Mouse (Mus musculus) CD4-positive, CD25-positive, alpha-beta regulatory T cell (primary cell): ENCODE data around the gene Trex2. TPM values are rescaled to one million over a fixed set of nuclear protein-coding genes. Genes with fewer than 3 reads are reported as not detected.

ENCODE experiments used
- polyA plus RNA-seq: library from polyadenylated mRNA; unstranded; fragments of 100-300 nt; shearing (Covaris generic); gene quantifications from one replicate; pipeline ENCODE4 v1.2.1, GENCODE M21; 2017

The Trex2 gene
- not detected for polyA plus RNA-seq

DNA sequence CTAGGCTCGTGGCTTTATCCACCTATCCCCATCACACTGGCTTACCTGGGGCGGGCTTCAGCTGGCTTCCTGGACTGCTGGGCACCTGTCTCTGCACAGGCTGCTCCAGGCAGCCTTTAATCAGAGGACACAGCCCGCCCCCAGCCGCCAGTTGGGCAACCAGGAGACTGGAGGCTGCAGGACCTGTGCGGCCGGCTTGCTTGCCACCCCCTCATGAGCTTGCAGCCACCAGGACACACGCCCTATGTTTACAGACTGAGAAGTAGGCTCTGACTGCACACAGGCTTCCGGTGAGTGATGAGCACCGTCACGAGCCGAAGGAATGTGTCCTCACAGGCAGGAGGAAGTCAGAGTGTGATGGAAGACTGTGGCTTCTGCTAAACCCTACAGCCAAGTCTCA, at the start of gene Trex2:
TSS of gene Trex2 (minus strand) at position 93 of the 400 bp plus-strand sequence.

DNA sequence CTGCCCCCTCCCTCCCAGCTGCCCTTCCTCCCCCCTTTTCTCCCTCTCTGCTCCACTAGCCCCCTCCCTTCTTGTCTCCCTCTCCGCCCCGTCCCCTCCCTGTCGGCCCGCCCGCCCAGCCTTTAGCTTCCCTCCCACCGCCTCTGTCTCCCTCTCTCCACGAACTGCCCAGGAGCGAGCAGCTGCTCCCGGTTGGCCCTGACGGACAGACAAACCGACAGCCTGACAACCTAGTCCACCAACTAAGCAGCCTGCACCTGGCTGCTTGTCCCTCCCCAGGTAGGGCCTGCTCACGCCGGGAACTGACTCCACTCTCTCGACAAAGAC, 48.3 kb upstream of the Trex2 start, which contains the start of gene Bgn:
TSS of gene Bgn (plus strand) at position 119 of the 327 bp plus-strand sequence.

DNA sequence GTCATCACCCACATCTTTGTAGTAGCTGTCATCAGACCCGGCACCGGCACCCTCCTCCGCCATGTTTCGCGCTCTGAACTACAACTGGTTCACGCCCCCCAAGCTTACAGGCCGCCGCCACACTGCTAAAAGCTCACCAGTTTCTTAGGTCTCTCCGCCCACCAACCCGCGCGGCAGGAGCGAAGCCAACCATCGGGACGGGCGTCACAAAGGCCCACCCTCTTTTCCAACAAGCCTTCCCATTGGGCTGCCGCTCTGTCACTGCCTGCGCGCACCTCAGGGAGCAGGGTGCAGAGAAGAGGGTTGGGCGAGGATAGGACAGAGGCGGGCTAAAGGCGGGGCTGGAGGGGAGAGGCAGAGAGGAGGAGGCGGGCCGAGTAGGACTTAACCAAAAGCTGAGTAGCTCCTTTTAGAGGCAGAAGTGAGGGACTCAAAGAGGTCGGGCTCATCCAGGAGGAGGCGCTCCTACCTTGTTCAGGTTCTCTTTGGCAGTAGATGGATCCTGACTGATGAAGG, 23.8 kb upstream of the Trex2 start, which contains the start of gene Haus7:
TSS of gene Haus7 (minus strand) at position 168 of the 516 bp plus-strand sequence.

GRCm38 (mm10) chrX:73410880-73411517, 24.1 kb downstream of the Trex2 start, which contains the start of gene Zfp92:
Zfp92 (plus strand) TSS chrX:73411096.

DNA sequence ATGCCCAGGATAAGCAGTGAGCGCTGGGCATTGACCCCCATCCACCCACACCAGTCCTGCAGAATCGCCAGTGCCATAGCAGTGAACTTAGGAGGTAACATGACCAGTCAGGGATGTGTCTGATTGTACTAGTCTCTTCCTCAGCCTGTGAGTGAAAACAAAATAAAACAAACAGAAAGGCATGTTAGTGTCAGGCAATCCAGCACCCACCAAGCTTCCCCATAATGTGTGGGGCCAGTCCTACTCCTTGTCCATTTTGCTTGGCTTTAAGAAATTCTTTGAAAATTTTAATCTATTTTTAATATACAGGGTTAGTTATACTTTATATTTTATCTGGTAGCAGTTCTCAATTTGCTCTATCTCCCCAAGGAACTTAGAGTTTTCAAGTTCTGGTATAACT, 36.5 kb downstream of the Trex2 start, which contains the start of gene Gm18336:
TSS of gene Gm18336 (minus strand) at position 101 of the 400 bp plus-strand sequence.

Other genes with a start within 250 kb of the Trex2 start
- 11.8 TPM for gene Xlr3b, start 243.1 kb downstream of the Trex2 start, polyA plus RNA-seq
- gene Xlr4b, start 221.0 kb downstream of the Trex2 start, polyA plus RNA-seq = 131 TPM
- 20.3 TPM for gene F8a, start 207.1 kb downstream of the Trex2 start, polyA plus RNA-seq
- 81.2 TPM for gene Xlr4c, start 192.2 kb downstream of the Trex2 start, polyA plus RNA-seq
- 0.23 TPM for gene Xlr3c, start 170.0 kb downstream of the Trex2 start, polyA plus RNA-seq
- not detected for gene Xlr5a, start 142.4 kb downstream of the Trex2 start, polyA plus RNA-seq
- gene Xlr5c, start 142.4 kb downstream of the Trex2 start, polyA plus RNA-seq = not detected
- not detected for gene Gm45015, start 98.5 kb downstream of the Trex2 start, polyA plus RNA-seq
- 16.1 TPM for gene Zfp275, start 92.7 kb downstream of the Trex2 start, polyA plus RNA-seq
- gene Gm18336, start 36.6 kb downstream of the Trex2 start, polyA plus RNA-seq = not detected
- gene Zfp92, start 24.2 kb downstream of the Trex2 start, polyA plus RNA-seq = 0.16 TPM
- 32.3 TPM for gene Haus7, start 23.7 kb upstream of the Trex2 start, polyA plus RNA-seq
- not detected for gene Bgn, start 48.3 kb upstream of the Trex2 start, polyA plus RNA-seq
- gene Atp2b3, start 67.7 kb upstream of the Trex2 start, polyA plus RNA-seq = not detected
- gene Dusp9, start 204.1 kb upstream of the Trex2 start, polyA plus RNA-seq = 0.74 TPM
- gene Pnck, start 224.8 kb upstream of the Trex2 start, polyA plus RNA-seq = 1.5 TPM
- gene Slc6a8, start 237.8 kb upstream of the Trex2 start, polyA plus RNA-seq = 0.11 TPM